Mouse (Mus musculus) layer of hippocampus, adult 11-12 months (tissue): ENCODE measurements at regions not wholly inside any gene's neighbourhood (a gene's known extent, or its start where the extent isn't known, plus 50 kb on each side); places are given as distances from the start of the nearest gene placed in this dataset.

Experiments used
- DNase-seq: peaks from one replicate; pipeline ENCODE4 v3.0.0; 2022; ENCODE audit warnings: low spot score

DNA sequence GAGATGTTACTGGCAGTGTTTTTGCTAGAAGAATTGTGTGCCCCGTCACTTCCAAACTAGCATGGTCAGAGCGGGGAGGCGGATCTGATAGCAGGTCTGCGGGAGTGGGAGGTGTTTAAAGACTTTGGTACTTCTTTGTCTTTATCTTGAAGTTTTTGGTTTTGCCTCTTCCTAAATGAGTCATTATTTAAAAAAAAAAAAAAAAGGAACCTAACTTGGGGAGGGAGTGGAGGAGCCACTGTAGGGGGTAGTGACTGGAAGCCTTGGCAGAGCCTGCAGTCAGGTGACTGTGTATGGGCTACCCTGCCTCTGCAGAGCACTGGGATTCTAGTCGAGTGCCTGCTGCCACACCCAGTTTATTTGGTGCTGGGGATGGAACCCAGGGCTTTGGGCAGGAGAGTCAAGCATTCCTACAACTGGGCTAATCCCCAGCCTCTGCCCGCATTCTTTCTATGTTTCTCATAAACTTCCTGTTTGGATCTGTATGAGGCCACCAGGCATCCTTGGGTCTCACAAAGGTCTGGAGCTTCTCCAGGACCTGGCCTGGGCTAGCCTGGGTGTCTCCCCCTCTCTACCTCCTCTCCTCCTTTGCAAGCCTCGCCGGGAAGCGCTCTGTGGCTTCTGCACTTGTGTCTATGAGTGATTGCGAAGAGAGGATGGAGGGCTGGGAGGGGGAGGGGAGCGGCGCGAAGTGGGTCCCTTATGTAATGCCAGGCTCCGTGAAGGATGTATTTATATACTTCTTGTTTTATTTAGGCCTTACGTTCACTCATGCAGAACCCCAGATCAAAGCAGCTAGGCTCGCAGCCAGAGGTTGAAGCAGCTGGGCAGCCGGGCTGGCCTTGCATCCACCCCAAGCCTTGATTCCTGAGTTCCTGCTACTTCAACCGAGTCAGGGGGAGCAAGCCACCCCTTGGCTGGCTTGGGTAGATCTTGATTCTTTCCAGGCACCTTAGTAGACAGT, 143.1 kb upstream of the Mrps10 start:
- no peak for DNase-seq

DNA sequence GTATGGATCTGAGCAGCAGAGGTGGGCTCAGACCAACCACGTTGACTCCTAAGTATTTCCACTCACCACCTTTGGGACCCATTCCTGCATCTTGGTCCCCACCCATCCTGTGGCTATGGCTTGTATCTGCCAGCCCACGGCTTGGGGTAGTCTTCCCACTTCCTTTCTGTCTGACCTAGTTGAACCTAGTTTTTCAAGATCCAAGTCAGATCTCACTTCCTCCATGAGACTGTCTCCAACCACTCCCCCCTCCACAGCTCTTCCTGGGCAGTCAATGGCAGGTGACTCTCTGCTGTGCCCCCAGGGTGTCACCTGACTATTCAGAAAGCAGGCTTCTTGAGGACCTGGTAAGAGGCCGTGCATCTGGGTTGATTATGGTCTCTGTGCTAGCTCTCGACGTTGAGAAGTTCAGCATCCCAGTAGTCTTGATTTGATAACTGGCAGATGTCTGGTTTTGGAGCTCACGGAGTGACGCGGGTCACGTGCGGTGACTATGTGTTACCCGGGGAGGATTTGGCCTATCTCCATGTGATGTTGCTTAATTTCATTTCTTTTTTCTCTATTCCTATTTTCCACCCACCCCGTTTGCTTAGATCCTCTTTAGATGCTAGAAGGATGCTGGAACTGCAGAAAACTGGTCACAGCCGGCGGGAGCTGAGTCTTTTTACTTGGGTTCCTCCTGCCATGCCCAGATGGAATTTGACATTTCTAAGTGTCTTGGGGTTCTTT, 147.5 kb upstream of the Mrps10 start:
- peak; percentile 25 for DNase-seq

DNA sequence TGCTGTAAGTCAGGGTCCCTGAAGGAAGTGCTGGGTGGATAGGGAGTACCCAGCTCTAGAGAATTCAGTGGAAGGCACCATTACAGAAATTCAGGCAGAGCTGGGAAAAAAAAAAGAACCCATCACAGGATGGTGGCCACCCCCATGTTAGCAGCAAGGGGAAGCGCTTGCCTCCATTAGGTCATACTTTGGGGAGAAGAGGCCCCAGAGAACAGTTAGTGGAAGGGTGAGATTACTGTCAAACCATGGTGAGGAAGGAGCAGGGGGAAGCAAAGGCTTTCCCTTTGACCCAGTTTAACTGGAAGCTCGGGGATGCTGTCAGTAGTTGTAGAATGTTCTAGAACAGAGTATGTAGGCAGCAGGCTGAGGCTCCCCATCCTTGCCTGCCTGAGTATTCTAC, 148.8 kb upstream of the Mrps10 start:
- DNase-seq = no peak

DNA sequence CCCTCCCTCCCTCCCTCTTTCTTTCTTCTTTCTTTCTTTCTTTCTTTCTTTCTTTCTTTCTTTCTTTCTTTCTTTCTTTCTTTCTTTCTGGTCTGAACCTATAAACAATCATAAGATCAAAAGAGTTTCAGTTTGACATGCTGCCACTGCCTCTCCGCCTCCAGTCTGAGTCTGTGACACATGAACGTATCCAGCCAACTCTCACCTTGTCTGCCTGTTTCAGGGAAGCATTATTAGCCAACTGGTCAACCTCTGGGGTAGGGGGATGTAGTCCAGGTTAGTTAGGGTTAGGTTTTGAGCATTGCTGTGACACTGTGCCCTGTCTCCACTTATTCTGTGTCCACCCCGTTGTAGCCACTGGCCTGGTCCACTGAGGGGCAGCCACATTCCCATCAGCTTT, 152.2 kb upstream of the Mrps10 start:
- DNase-seq = no peak

DNA sequence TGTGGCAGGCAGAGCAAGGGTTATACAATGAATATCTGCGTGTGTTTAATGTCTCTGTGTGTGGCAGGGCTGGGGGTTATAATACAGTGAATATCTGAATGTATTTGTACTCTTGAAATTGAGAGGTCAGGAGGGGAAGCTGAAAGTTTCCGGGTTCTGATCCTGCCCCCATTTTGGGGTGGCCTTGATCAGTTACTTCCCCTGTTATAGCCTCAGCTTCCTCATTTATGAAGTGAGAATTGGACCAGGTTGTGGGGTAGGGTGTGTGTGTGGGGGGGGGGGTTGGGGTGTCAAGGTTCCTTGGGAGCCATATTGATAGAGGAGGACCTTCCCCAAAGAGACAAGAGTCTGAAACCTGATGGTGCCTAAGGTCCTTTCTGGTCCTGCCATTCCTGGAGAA, 152.8 kb upstream of the Mrps10 start:
- DNase-seq = no peak

DNA sequence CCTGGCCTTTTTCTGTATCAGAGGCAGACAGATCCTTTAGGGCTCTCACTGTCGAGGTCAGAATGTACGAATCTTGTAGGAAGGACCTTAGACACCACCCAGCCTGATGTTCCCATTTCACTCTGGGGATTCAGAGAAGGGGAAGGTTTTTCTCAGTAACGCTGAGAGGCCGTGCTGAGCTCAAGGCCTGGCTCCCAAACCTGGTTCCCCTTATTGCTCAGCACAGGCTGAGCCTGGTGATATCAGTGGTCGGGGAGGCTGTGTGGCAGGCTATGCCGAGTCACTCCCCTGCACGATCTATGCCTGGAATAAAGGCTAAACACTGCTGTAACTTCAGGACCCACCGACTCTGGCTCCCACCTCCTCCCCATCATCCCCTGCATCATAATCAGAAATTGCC, 154.6 kb upstream of the Mrps10 start:
- DNase-seq = no peak

DNA sequence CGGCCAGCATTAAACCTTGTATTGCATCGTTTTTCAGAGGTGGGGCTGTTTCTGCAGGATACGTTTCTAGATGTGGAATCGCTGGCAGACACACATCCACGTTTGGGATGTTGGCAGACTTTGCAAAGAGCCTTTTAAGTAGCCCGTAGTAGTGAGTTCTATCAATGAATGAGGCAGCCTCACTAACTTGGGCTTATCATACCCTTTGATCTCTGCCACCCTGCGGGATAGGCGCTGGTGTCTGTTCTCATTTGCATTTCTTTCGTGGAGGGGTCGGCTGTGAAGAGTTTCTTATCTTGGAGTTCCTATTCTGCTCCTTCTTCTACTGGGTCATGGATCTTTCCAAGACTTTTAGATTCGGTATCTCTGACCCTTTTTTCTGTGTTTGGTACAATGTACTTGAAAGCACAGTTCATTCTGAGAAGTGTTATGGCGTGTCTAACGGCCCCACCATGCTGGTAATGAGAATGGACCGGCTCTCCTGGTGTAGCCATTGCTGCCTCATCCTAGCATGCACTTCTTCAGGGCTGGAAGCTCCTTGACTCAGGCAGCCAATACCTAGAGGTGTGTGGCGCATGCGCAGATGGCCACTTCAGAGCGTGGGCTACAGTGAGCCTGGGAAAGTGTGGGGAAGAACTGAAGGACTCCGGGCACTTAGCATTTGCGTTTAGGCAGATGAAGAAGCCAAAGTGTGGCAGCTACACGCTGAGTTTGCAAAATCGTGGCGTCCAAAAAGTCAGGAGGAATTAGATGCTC, 158.1 kb upstream of the Mrps10 start:
- no peak for DNase-seq

DNA sequence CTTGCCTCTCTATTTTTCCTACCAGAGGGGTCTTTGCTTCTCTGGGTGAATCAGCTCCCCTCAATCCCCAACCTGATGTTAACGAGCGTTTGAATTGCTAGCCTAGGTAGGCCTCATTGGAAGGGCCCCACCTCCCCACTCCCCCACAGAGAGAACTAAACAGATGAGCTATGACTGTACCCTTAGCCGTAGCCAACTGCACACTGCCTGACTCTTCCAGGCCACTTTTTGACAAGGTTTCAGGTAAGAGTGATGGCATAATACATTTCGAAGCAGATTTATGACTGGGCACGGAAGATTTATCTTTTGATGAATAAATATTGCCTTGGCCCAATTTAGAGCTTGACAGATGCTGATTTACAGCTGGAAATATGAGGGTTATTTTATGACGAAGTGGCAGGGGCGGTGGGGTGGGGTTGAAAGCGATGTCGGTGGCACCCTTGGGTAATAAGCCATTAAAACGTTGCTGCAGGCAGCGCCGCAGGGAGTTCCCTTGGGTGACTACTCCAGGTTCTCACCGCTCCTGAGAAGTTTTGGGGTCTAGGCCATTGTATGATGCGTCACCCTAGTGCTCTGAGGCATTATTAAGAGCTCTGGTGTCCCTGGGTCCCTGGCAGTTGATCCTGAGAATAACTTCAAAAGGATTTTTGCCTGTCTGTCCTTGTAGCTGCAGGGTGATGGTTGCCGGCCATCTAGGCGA, 159.7 kb upstream of the Mrps10 start:
- DNase-seq = no peak

DNA sequence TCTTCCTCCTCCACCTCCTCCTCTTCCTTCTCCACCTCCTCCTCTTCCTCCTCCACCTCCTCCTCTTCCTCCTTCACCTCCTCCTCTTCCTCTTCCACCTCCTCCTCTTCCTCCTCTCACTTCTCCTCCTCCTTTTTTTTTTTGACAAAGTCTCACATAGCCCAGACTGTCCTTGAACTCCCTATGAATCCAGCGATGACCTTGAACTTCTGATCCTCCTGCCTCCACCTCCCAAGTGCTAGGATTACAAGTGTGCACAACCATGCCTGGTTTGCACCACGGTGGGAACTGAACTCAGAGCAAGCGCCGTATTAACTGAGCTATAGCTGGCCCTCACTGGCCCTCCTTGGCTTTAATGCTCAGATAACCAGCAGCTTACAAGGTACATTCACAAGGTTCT, 161.2 kb upstream of the Mrps10 start:
- no peak for DNase-seq

DNA sequence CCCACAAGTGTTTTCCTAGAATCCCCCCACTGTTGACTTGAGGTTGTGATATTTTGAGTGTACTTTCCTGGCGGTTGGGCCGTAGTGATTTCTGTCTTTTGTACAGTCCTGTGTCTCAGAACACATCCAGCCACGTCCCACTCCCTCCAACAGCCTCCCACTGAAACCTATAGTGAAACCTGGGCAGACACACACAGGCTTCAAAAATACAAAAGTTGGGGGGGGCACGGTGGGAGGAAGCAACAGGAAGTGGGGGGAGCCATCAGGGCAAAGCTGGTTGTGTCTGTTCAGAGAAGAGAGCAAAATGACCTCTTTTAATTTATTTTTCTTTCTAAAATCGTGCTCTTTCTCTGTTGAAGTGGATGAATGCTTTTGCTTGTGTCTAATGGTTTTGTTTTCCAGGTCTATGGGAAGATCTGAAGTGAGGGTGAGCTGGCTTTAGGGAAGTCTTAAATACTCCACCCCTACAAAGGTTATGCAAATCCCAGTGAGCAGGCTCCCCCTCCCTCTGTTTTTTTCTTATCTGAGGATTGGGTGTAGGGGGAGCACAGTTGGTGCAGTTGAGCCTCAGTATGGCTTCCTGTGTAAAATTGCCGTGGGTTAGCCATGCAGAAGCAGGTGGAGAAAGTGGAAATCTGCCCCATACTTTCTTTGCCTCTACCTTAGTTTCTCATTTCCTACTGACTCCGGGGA, 164.1 kb upstream of the Mrps10 start:
- no peak for DNase-seq

DNA sequence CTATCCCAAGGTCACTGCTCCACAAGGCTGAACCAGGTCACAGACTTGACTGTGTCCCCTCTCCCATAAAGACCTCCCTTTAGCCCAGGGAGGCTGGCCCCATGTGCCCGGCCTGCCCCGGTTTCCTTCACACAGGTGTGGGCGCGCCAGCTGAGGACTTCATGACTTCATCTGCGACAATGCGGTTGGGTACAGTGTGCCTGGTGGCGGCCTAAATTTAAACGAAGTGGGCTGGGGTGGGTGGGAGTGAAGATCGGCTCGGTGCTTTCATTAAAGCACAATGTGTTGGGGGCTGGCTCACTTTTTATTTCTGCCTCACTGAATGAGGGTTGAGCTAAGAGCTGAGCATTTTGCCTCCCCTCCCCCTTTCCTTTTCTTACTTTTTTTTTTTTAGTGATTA, 169.5 kb upstream of the Mrps10 start:
- peak; percentile 50 for DNase-seq

DNA sequence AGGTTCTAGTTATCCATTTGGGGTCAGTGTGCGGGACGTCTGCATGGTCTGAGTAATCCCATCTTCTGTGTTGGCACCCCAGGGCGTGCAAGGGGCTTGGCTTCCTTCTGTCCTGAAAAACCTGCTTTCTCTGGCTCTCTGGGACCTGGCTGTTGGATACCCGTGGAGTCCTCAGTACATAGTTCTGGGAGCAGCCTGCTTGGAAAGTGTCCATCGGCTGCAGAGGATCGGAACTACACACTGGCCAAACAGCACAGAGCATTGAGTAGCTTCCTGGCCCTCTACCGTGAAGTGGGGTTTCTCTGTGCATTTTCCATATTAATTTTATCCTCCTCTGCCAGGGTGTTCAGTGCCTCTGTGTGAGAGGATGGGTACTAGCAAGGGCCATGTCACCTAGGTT, 170.7 kb upstream of the Mrps10 start:
- no peak for DNase-seq

DNA sequence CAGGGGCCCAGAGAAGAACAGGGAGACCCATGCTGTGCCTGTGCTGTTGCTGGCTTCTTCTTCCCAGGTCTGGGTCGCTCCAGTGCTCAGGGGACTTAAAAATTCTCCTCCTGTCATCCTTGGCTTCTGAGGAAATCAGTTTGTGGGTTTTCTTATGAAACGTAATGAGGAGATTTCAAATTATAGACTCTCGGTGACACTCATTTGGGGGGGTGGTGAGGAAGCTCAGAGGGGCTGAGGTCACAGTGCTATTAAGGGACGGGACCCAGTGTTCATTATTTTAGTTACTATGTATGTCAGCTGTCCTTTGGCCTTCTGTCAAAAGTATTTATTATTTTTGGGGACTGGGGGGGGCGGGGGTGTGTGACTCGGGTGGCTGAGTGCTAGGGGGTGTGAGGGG, 171.7 kb upstream of the Mrps10 start:
- no peak for DNase-seq

DNA sequence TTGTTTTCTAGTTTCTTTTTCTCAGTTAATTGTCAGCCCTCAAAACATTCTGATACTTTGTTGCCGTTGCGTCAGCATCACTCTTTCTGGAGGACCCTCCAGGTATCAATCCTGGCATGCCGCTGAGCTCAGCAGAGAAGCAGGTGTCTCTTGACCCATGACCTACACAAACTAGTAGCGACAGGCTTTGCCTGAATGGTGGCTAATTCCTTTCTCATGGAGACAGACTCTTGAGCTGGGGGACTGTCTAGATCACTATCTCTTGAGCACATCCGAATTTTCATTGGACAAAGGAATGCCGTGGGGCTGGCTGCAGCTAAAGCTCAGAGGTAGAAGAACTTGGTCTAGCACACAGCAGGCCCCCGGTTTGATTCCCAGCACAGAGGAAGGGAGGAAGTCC, 172.7 kb upstream of the Mrps10 start:
- no peak for DNase-seq

DNA sequence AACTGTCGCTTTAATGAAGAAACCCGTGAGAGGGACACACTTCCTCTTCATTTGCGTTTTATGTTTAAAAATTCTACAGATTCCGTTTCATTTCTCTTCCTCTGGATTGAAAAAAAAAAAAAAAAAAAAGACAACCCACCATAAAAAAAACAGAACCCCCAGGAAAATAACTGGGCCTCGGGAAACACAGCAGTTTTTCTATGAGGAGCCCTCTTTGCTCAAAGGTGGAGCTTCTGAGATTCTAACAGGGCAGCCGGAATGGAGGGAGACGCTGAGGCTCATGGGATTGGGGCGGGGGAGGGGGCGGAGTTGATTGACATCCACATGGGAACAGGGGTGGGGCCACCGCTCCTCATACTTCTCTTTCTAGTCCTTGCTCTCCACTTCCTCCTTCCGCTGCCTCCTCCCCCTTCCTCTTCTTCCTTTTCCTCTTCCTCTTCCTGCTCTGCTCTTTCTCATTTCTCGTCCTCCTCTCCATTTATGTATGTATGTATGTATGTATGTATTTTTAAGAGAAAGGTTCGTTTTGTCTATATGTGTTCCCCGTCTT, 174.1 kb upstream of the Mrps10 start:
- no peak for DNase-seq

DNA sequence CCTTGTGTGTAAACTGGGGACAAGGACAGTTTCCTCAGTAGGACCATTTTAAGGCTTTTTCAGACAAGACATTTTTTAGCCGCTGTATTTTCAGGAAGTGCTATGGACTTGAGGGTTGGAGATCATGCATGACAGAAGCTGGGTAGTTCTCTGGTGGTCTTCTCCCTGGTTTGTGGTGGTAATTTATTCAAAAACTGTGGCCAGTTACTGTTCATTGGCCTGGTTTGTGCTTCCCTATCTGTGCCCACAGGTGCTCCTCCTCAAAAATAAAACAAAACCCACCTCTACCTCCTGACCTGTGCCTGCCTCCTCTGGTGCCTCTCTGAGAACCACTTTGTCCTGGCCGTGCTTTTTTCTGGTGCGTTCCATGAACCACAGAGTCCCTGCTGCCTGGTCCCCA, 177.3 kb upstream of the Mrps10 start:
- DNase-seq = no peak

DNA sequence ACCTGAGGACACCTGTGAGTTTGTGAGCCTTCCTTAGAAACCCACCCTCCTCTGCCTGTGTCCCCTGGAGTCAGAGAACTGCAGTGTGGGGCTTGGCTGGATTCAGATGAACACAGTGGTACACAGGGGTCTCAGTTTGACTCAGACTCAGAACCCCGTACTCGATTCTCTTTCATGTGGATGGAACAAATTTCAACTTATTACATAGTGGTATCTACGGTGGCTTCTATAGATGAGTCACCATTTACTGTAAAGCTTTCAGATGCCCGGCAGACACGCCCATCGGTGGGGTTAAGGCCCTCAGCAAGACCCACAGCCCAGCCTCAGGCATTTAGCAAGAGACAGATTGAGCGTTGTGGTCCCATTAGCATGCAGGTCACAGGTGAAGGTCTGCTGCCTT, 178.9 kb upstream of the Mrps10 start:
- DNase-seq = no peak

DNA sequence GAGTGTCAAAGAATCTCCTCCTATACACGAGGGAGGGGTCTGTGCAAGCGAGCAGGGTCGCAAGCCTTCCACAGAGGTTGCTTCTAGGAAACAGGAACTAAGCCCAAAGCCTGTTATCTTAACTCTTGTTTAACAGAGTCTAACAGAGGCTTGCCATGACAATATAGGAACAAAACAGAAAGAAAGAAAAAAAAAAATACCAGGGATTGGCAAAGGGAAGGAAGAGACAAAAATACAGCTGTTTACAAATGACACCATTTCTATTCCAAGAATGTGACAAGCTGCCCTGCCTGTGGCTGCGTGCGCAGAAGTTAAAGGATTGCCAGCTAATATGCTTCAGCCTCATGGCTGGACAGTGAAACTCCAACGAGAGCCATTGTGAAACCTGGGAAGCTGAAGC, 173.8 kb upstream of the Ubr2 start:
- DNase-seq = no peak

DNA sequence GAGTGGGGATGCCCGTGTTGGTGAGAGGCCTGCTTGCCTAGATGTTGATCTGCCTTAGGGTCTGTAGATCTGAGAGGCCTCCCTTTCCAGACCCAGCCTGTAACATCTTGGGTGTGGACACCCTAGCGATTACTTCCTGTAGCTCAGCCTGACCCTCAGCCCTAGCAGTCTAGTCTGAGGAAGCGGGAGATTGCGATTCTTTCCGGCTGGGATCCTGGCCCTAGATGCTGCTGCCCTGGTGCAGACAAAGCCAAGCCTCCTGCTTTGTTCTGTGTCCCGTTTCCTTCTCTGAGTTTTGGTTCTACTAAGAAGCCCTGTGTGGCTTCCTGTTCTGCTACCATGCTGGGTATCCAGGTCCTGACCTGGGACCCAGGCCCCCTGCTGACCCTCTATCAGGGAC, 171.8 kb upstream of the Ubr2 start:
- DNase-seq = no peak

DNA sequence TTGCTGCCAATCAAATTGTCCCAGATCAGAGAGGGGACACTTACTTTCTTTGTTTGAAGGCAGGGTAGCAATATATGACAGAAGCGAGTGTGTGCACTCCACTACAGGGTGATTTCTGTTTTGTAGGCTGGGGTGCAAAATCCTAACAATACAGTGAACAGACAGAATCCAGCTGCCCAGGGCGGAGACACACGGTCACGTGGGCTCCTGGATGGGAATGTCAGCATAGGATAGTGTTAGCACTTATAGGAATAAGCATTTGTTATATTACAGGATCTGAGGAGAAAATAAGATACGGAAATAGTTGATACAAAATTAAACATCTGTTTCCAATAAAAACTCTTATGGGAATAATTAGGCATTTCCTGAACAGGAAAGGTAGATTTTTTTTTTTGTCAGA, 169.1 kb upstream of the Ubr2 start:
- no peak for DNase-seq

DNA sequence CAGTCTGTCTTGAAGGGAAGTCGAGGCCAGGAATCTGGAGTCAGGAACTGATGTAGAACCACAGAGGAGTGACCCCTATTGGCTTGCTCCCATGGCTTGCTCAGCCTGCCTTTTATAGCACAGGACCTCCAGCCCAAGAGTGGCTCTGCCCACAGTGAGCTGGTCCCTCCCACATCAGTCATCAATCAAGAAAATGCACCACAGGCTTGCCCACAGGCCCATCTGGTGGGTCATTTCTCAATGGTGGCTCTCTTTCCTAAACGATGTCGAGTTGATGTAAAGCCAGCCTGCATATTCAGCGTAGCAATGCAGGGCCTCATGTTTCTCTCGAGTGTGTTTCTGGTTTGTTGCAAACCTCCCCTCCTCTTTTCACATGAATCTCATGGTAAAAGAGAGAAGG, 168.3 kb upstream of the Ubr2 start:
- no peak for DNase-seq
